Mouse (Mus musculus): ENCODE results near the gene Myog. TPM values are rescaled to one million over a fixed set of nuclear protein-coding genes. Genes with fewer than 3 reads are reported as not detected.

Gene Myog
- total RNA-seq, 1 experiment = 0.18 TPM

GRCm38 (mm10) chr1:134304940-134305339 is 15.2 kb downstream of the Myog start:
- Histone ChIP-seq H3K9me3 (ENCODE audit: control insufficient read depth, insufficient read depth, low read depth, low read length) (no peaks in the 10 kb centered on the region), H3K36me3 (ENCODE audit: control insufficient read depth, insufficient read depth, low read length, poor library complexity, severe bottlenecking) (peaks cover 17% of the 10 kb centered on the region), H3K27ac (ENCODE audit: insufficient read depth, low read depth, low read length, poor library complexity, severe bottlenecking) (no peak overlapping the region), H3K9ac (ENCODE audit: insufficient read depth, low read depth, low read length, poor library complexity, severe bottlenecking) (no peak overlapping the region), H3K4me1 (ENCODE audit: control insufficient read depth in 2 of 2, insufficient read depth in 2 of 2, low read length in 2 of 2, poor library complexity in 1 of 2) (no peaks in the 10 kb centered on the region), H3K4me3 (ENCODE audit: insufficient read depth in 1 of 2, low read depth in 1 of 2, low read length in 2 of 2, poor library complexity in 1 of 2, severe bottlenecking in 1 of 2) (no peak overlapping the region)
- no peak for DNase-seq (ENCODE audit: low read depth, low spot score)
- TF ChIP-seq CHD2 (IDR thresholded peaks at IDR 0.05; ENCODE audit: low read depth, low read length) (no peak), MAFK (IDR thresholded peaks at IDR 0.05; ENCODE audit: insufficient read depth, low read depth, low read length) (no peak), HCFC1 (IDR thresholded peaks at IDR 0.05; ENCODE audit: borderline replicate concordance, insufficient read depth, low read length) (no peak), ZNF384 (IDR thresholded peaks at IDR 0.05; ENCODE audit: low read depth, low read length) (no peak), ZC3H11A (IDR thresholded peaks at IDR 0.05; ENCODE audit: borderline replicate concordance, low read depth, low read length) (no peak)
- in situ Hi-C loops (cut with MboI; ENCODE audit: low sequenced_read_pairs in 2 of 2, unreplicated experiment in 2 of 2) = no loop called here

GRCm38 (mm10) chr1:134307409-134307808 is 17.6 kb downstream of the Myog start:
- H3K4me1 ChIP-seq (ENCODE audit: control insufficient read depth in 2 of 2, insufficient read depth in 2 of 2, low read length in 2 of 2, poor library complexity in 1 of 2) = no peaks in the 10 kb centered on the region
- no peak overlapping the region for H3K4me3 ChIP-seq (ENCODE audit: insufficient read depth in 1 of 2, low read depth in 1 of 2, low read length in 2 of 2, poor library complexity in 1 of 2, severe bottlenecking in 1 of 2)
- TF ChIP-seq CHD2 (IDR thresholded peaks at IDR 0.05; ENCODE audit: low read depth, low read length) (no peak), HCFC1 (IDR thresholded peaks at IDR 0.05; ENCODE audit: borderline replicate concordance, insufficient read depth, low read length) (no peak), ZNF384 (IDR thresholded peaks at IDR 0.05; ENCODE audit: low read depth, low read length) (no peak), ZC3H11A (IDR thresholded peaks at IDR 0.05; ENCODE audit: borderline replicate concordance, low read depth, low read length) (no peak), MAFK (IDR thresholded peaks at IDR 0.05; ENCODE audit: insufficient read depth, low read depth, low read length) (no peak)
- H3K9ac ChIP-seq (ENCODE audit: insufficient read depth, low read depth, low read length, poor library complexity, severe bottlenecking) = no peak overlapping the region
- no peak overlapping the region for H3K27ac ChIP-seq (ENCODE audit: insufficient read depth, low read depth, low read length, poor library complexity, severe bottlenecking)
- H3K36me3 ChIP-seq (ENCODE audit: control insufficient read depth, insufficient read depth, low read length, poor library complexity, severe bottlenecking) = peaks cover 32% of the 10 kb centered on the region
- no peak for DNase-seq (ENCODE audit: low read depth, low spot score)
- in situ Hi-C loops (cut with MboI; ENCODE audit: low sequenced_read_pairs in 2 of 2, unreplicated experiment in 2 of 2) = no loop called here
- H3K9me3 ChIP-seq (ENCODE audit: control insufficient read depth, insufficient read depth, low read depth, low read length) = no peaks in the 10 kb centered on the region

- Histone ChIP-seq H3K36me3 (ENCODE audit: control insufficient read depth, insufficient read depth, low read length, poor library complexity, severe bottlenecking) (peaks cover 44% of the 10 kb centered on the region), H3K4me1 (ENCODE audit: control insufficient read depth in 2 of 2, insufficient read depth in 2 of 2, low read length in 2 of 2, poor library complexity in 1 of 2) (no peaks in the 10 kb centered on the region), H3K9me3 (ENCODE audit: control insufficient read depth, insufficient read depth, low read depth, low read length) (no peaks in the 10 kb centered on the region), H3K9ac (ENCODE audit: insufficient read depth, low read depth, low read length, poor library complexity, severe bottlenecking) (no peak overlapping the region), H3K4me3 (ENCODE audit: insufficient read depth in 1 of 2, low read depth in 1 of 2, low read length in 2 of 2, poor library complexity in 1 of 2, severe bottlenecking in 1 of 2) (no peak overlapping the region), H3K27ac (ENCODE audit: insufficient read depth, low read depth, low read length, poor library complexity, severe bottlenecking) (no peak overlapping the region)
- DNase-seq (ENCODE audit: low read depth, low spot score) = no peak
- TF ChIP-seq ZC3H11A (IDR thresholded peaks at IDR 0.05; ENCODE audit: borderline replicate concordance, low read depth, low read length) (no peak), CHD2 (IDR thresholded peaks at IDR 0.05; ENCODE audit: low read depth, low read length) (no peak), HCFC1 (IDR thresholded peaks at IDR 0.05; ENCODE audit: borderline replicate concordance, insufficient read depth, low read length) (no peak), MAFK (IDR thresholded peaks at IDR 0.05; ENCODE audit: insufficient read depth, low read depth, low read length) (no peak), ZNF384 (IDR thresholded peaks at IDR 0.05; ENCODE audit: low read depth, low read length) (no peak)
- in situ Hi-C loops (cut with MboI; ENCODE audit: low sequenced_read_pairs in 2 of 2, unreplicated experiment in 2 of 2) = no loop called here
Measured at GRCm38 (mm10) chr1:134310291-134310690, 20.5 kb downstream of the Myog start.

- in situ Hi-C loops (cut with MboI; ENCODE audit: low sequenced_read_pairs in 2 of 2, unreplicated experiment in 2 of 2) = no loop called here
- H3K36me3 ChIP-seq (ENCODE audit: control insufficient read depth, insufficient read depth, low read length, poor library complexity, severe bottlenecking) = peaks cover 44% of the 10 kb centered on the region
Measured at GRCm38 (mm10) chr1:134310729-134311128, 20.9 kb downstream of the Myog start.

GRCm38 (mm10) chr1:134311760-134312159 is 22.0 kb downstream of the Myog start:
- H3K9me3 ChIP-seq (ENCODE audit: control insufficient read depth, insufficient read depth, low read depth, low read length) = no peaks in the 10 kb centered on the region
- no peak overlapping the region for H3K27ac ChIP-seq (ENCODE audit: insufficient read depth, low read depth, low read length, poor library complexity, severe bottlenecking)
- no peak for TF ChIP-seq MAFK (IDR thresholded peaks at IDR 0.05; ENCODE audit: insufficient read depth, low read depth, low read length)
- TF ChIP-seq CHD2 (IDR thresholded peaks at IDR 0.05; ENCODE audit: low read depth, low read length) = no peak
- TF ChIP-seq ZC3H11A (IDR thresholded peaks at IDR 0.05; ENCODE audit: borderline replicate concordance, low read depth, low read length) = no peak
- no peak for TF ChIP-seq HCFC1 (IDR thresholded peaks at IDR 0.05; ENCODE audit: borderline replicate concordance, insufficient read depth, low read length)
- TF ChIP-seq ZNF384 (IDR thresholded peaks at IDR 0.05; ENCODE audit: low read depth, low read length) = no peak
- DNase-seq (ENCODE audit: low read depth, low spot score) = no peak
- no peak overlapping the region for H3K9ac ChIP-seq (ENCODE audit: insufficient read depth, low read depth, low read length, poor library complexity, severe bottlenecking)
- no peaks in the 10 kb centered on the region for H3K4me1 ChIP-seq (ENCODE audit: control insufficient read depth in 2 of 2, insufficient read depth in 2 of 2, low read length in 2 of 2, poor library complexity in 1 of 2)
- H3K36me3 ChIP-seq (ENCODE audit: control insufficient read depth, insufficient read depth, low read length, poor library complexity, severe bottlenecking) = peaks cover 50% of the 10 kb centered on the region
- H3K4me3 ChIP-seq (ENCODE audit: insufficient read depth in 1 of 2, low read depth in 1 of 2, low read length in 2 of 2, poor library complexity in 1 of 2, severe bottlenecking in 1 of 2) = no peak overlapping the region
- in situ Hi-C loops (cut with MboI; ENCODE audit: low sequenced_read_pairs in 2 of 2, unreplicated experiment in 2 of 2) = no loop called here

More at GRCm38 (mm10) chr1:134310729-134311128, 20.9 kb downstream of the Myog start:
- TF ChIP-seq HCFC1 (IDR thresholded peaks at IDR 0.05; ENCODE audit: borderline replicate concordance, insufficient read depth, low read length) = no peak
- TF ChIP-seq ZC3H11A (IDR thresholded peaks at IDR 0.05; ENCODE audit: borderline replicate concordance, low read depth, low read length) = no peak
- no peak for TF ChIP-seq ZNF384 (IDR thresholded peaks at IDR 0.05; ENCODE audit: low read depth, low read length)
- TF ChIP-seq MAFK (IDR thresholded peaks at IDR 0.05; ENCODE audit: insufficient read depth, low read depth, low read length) = no peak
- no peak for TF ChIP-seq CHD2 (IDR thresholded peaks at IDR 0.05; ENCODE audit: low read depth, low read length)
- Histone ChIP-seq H3K4me3 (ENCODE audit: insufficient read depth in 1 of 2, low read depth in 1 of 2, low read length in 2 of 2, poor library complexity in 1 of 2, severe bottlenecking in 1 of 2) (no peak overlapping the region), H3K4me1 (ENCODE audit: control insufficient read depth in 2 of 2, insufficient read depth in 2 of 2, low read length in 2 of 2, poor library complexity in 1 of 2) (no peaks in the 10 kb centered on the region), H3K9ac (ENCODE audit: insufficient read depth, low read depth, low read length, poor library complexity, severe bottlenecking) (no peak overlapping the region), H3K27ac (ENCODE audit: insufficient read depth, low read depth, low read length, poor library complexity, severe bottlenecking) (no peak overlapping the region), H3K9me3 (ENCODE audit: control insufficient read depth, insufficient read depth, low read depth, low read length) (no peaks in the 10 kb centered on the region)
- DNase-seq (ENCODE audit: low read depth, low spot score) = no peak

All from ES-E14 (cell line).